Mouse (Mus musculus) kidney, postnatal 0 days (tissue): ENCODE results near the gene Fbxo4. TPM values are rescaled to one million over a fixed set of nuclear protein-coding genes. Genes with fewer than 3 reads are reported as not detected.
A peak's percentile ranks its signal among the peaks of the same experiment; 100 is the strongest.

Source experiments
- ATAC-seq: fragments of 200-750 bp; cut with Nextera tagmentation; replicated peaks from 2 replicates; pipeline ENCODE4 v1.8.0; 2017; ENCODE audit warnings: low read depth, moderate number of reproducible peaks, moderate TSS enrichment, moderate library complexity; ENCODE audit not compliant: low FRiP score
- DNase-seq: peaks from one replicate; pipeline ENCODE4 v3.0.0-alpha.2; 2016; ENCODE audit warnings: low spot score
- H3K27ac ChIP-seq: fragments of 300-500 bp; sonication (generic); 2 replicates; pipeline ENCODE4 v1.5.1; 2014; ENCODE audit warnings: mild to moderate bottlenecking
- H3K27me3 ChIP-seq: fragments of 300-500 bp; sonication (generic); 2 replicates; pipeline ENCODE4 v1.6.1; 2014; ENCODE audit warnings: low read length, mixed read lengths; ENCODE audit not compliant: insufficient read depth
- H3K36me3 ChIP-seq: fragments of 300-500 bp; sonication (generic); 2 replicates; pipeline ENCODE4 v1.6.1; 2014; ENCODE audit warnings: low read length, mixed read lengths; ENCODE audit not compliant: insufficient read depth
- H3K4me1 ChIP-seq: fragments of 300-500 bp; sonication (generic); replicated peaks from 2 replicates; pipeline ENCODE4 v1.6.1; 2014; ENCODE audit warnings: antibody characterized with exemption, low read length, mixed read lengths; ENCODE audit not compliant: insufficient read depth
- H3K4me2 ChIP-seq: fragments of 300-500 bp; sonication (generic); 2 replicates; pipeline ENCODE4 v1.6.1; 2014; ENCODE audit warnings: mild to moderate bottlenecking, low read length, moderate library complexity, mixed read lengths
- H3K4me3 ChIP-seq: fragments of 300-500 bp; sonication (generic); replicated peaks from 2 replicates; pipeline ENCODE4 v1.5.1; 2014; ENCODE audit warnings: low read depth, low read length
- H3K9ac ChIP-seq: fragments of 300-500 bp; sonication (generic); 2 replicates; pipeline ENCODE4 v1.6.1; 2014; ENCODE audit warnings: low read depth, low read length
- H3K9me3 ChIP-seq: fragments of 300-500 bp; sonication (generic); replicated peaks from 2 replicates; pipeline ENCODE4 v1.6.1; 2016; ENCODE audit warnings: low read length, inconsistent platforms, mixed read lengths
- CTCF ChIP-seq: IDR thresholded peaks from 2 replicates; pipeline ENCODE4 v1.5.1; 2016; ENCODE audit warnings: antibody characterized with exemption, low read depth, mild to moderate bottlenecking, moderate library complexity
- WGBS: fragments of 180-500 bp; shearing (Covaris S2); extraction: QIAGEN DNeasy Blood & Tissue Kit; methylation state at CpG from one replicate; pipeline ENCODE4 v1.1.7; 2014; 5-methylcytosine and 5-hydroxymethylcytosine counted together
- polyA plus RNA-seq: library from polyadenylated mRNA; unstranded; fragments of >200 nt; fragmentation: Nextera tagmentation; extraction: Ambion mirVana; gene quantifications from 2 replicates; pipeline ENCODE4 v1.2.1, GENCODE M21; 2015

Fbxo4 gene
- polyA plus RNA-seq, 1 experiment from 2014 or later = 18.0 TPM

DNA sequence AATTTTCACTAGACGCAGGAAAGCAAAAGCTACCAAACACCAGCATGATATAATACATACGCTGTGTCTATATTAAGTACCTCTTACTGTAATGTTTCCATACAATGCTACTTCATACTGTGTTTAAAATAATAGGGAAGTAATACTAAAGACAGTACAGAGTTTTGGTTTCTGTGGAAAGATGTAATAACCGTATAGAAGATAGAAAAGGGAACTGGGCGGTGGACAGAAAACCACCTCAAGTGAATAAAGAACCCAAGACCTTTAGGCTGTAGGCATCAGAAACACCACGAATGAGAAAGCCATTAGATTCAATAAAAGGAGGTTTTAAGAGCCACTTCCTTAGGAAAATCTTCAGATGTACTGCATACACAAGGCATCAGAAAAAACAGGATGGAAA lies 3.4 kb upstream of the Fbxo4 start:
- Histone ChIP-seq H3K9ac (no peak overlapping the region), H3K36me3 (peaks cover 26% of the 10 kb centered on the region), H3K4me2 (no peak overlapping the region), H3K4me1 (no peaks in the 10 kb centered on the region), H3K4me3 (no peak overlapping the region), H3K27me3 (no peaks in the 10 kb centered on the region), H3K27ac (no peak overlapping the region), H3K9me3 (no peaks in the 10 kb centered on the region)
- DNase-seq (no peak), ATAC-seq (no peak)
- TF ChIP-seq CTCF = no peak
- 89% methylated on average over 5 of the region's 5 CpGs for WGBS

DNA sequence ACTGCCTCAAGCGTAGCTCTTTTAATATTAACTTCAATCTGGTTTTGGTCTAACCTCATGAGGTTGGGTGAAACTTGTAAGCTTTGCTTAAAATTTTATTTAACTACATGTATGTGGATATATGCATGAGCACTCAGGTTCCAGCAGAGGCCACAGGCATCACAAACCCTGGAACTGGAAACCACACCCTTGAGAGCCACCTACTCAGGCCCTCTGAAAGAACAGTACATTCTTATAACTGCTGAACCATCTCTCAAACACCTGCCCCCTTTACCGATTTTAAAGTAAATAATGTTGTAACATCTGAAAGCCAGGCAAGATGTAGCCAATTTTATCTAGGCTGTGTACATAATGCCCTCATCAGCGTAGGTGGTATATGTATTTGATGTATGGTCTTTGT lies 498 bp upstream of the Fbxo4 start:
- H3K4me3 ChIP-seq = peak overlapping the region; percentile 73; the same call in 1 of the 2 replicates
- 0 out of 2 replicates have a peak, but pooled peaks cover 11% of the 10 kb centered on the region for H3K36me3 ChIP-seq
- DNase-seq (no peak), ATAC-seq (no peak)
- no peaks in the 10 kb centered on the region for H3K9me3 ChIP-seq
- peak overlapping the region; percentile 96; the same call in 1 of the 2 replicates for H3K9ac ChIP-seq
- peak overlapping the region; percentile 75 for H3K4me2 ChIP-seq
- H3K27ac ChIP-seq = peak overlapping the region; percentile 99
- TF ChIP-seq CTCF = no peak
- H3K27me3 ChIP-seq = no peaks in the 10 kb centered on the region
- no peaks in the 10 kb centered on the region for H3K4me1 ChIP-seq
- WGBS = 69% methylated on average over 3 of the region's 3 CpGs

GRCm38 (mm10) chr15:3978279-3978678 lies 1.1 kb downstream of the Fbxo4 start:
- Histone ChIP-seq H3K9me3 (no peaks in the 10 kb centered on the region), H3K4me2 (peak overlapping the region; percentile 75; the same call in 1 of the 2 replicates), H3K27me3 (no peaks in the 10 kb centered on the region), H3K36me3 (0 out of 2 replicates have a peak, but pooled peaks cover 5% of the 10 kb centered on the region), H3K4me1 (no peaks in the 10 kb centered on the region), H3K27ac (no peak overlapping the region), H3K9ac (no peak overlapping the region), H3K4me3 (no peak overlapping the region)
- DNase-seq (no peak), ATAC-seq (no peak)
- peak; percentile 41 for TF ChIP-seq CTCF
- 91% methylated on average over 2 of the region's 2 CpGs for WGBS

DNA sequence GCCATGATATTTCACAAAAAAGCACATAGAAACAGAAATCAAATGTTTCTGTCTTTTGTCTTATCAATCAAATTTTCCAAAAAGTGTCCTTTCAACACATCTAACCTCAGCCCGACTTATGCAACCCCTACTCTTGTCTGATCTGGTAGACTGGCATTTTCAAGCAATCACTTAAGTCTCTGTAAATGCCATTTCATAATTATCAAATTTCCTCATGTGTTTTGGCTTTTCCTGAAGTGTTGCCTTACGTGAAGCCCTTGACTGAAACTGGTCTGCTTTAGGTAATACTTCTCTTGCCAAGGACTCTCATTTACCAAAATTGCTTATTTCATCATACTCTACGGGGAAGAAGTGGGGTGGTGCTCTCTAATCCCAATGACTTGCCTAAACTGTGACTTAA lies 6.1 kb downstream of the Fbxo4 start:
- H3K4me2 ChIP-seq = no peak overlapping the region
- H3K9me3 ChIP-seq = no peaks in the 10 kb centered on the region
- 91% methylated on average over 3 of the region's 3 CpGs for WGBS
- no peak overlapping the region for H3K9ac ChIP-seq
- TF ChIP-seq CTCF = no peak
- H3K27ac ChIP-seq = no peak overlapping the region
- H3K4me3 ChIP-seq = no peak overlapping the region
- 0 out of 2 replicates have a peak, but pooled peaks cover 2% of the 10 kb centered on the region for H3K36me3 ChIP-seq
- no peak for ATAC-seq
- no peaks in the 10 kb centered on the region for H3K27me3 ChIP-seq
- H3K4me1 ChIP-seq = no peaks in the 10 kb centered on the region
- no peak for DNase-seq

DNA sequence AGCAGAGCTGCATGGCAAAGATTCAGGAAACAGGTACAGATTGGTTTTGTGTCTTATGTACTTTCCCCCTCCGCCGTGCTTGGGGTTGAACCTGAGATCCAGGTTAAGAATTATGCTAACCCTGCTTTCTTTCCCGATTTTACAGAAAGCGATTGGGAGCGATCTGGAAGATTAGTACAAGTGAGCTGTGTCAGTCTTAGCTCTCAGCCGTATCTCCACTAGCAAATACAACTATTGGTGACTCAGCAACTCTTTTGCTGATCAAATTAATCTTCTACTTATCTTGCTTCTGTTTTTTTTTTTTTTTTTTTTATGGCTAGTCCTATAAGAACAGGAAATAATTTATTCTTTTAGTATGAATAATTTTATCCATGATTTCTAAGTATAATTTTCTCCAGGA lies 9.2 kb downstream of the Fbxo4 start:
- no peak for TF ChIP-seq CTCF
- Histone ChIP-seq H3K27me3 (no peaks in the 10 kb centered on the region), H3K27ac (no peak overlapping the region), H3K36me3 (no peaks in the 10 kb centered on the region), H3K4me3 (no peak overlapping the region), H3K4me1 (no peaks in the 10 kb centered on the region), H3K9ac (no peak overlapping the region), H3K9me3 (no peaks in the 10 kb centered on the region), H3K4me2 (no peak overlapping the region)
- no peak for ATAC-seq
- no peak for DNase-seq
- 94% methylated on average over 6 of the region's 6 CpGs for WGBS

DNA sequence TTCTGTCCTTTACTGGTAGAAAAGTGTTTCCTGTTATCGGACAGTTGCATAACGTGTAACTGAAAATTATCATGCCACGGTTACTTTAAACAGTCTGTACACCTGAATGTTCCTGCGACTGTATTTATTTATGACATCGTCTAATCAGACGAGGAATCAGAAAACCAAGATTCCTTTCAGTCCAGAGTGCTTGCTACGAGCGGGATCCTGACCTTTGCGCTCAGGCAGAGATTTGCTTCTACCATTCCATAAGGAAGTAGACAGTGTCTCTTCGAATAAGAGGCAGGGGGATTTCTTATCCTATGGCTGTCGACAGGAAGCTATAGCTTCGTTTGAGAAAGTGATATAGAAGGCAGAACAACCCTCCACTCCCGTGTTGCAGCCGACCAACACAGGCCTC lies 9.6 kb downstream of the Fbxo4 start:
- H3K4me2 ChIP-seq = no peak overlapping the region
- ATAC-seq (no peak), DNase-seq (no peak)
- H3K27me3 ChIP-seq = no peaks in the 10 kb centered on the region
- H3K9me3 ChIP-seq = no peaks in the 10 kb centered on the region
- WGBS = 86% methylated on average over 14 of the region's 14 CpGs
- TF ChIP-seq CTCF = no peak
- no peak overlapping the region for H3K4me3 ChIP-seq
- H3K4me1 ChIP-seq = no peaks in the 10 kb centered on the region
- H3K9ac ChIP-seq = no peak overlapping the region
- no peak overlapping the region for H3K27ac ChIP-seq
- no peaks in the 10 kb centered on the region for H3K36me3 ChIP-seq

DNA sequence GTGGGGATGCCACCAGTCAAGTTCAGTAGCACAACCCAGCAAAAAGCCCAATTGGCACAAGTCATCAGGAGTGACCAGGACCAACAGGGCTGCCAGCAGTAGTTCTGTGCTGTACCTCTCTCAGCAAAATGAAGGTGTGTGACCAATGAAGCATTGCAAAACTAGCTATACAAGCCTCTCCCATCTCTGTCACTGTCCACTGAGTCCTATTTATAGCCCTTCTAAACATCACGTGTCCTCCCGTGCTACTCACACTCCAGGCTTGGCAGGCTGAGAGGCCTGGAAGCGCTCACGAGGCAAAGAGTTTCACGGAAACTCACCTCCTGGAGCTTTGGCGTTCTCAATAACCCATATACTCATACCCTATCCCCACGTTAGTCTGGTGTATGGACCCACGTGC lies 17.1 kb downstream of the Fbxo4 start:
- H3K4me1 ChIP-seq = peaks cover 5% of the 10 kb centered on the region; the same call in 1 of the 2 replicates
- H3K9ac ChIP-seq = no peak overlapping the region
- 46% methylated on average over 8 of the region's 8 CpGs for WGBS
- no peaks in the 10 kb centered on the region for H3K9me3 ChIP-seq
- no peak overlapping the region for H3K4me3 ChIP-seq
- DNase-seq (peak; percentile 37), ATAC-seq (peak; percentile 94)
- no peak for TF ChIP-seq CTCF
- no peak overlapping the region for H3K4me2 ChIP-seq
- H3K27ac ChIP-seq = peak overlapping the region; percentile 19; the same call in 1 of the 2 replicates
- no peaks in the 10 kb centered on the region for H3K27me3 ChIP-seq
- no peaks in the 10 kb centered on the region for H3K36me3 ChIP-seq
